Mouse (Mus musculus) cerebellum, adult 8-10 months (tissue): ENCODE results near the gene Gm28845.
A peak's percentile ranks its signal among the peaks of the same experiment; 100 is the strongest.

Experiments
- DNase-seq: peaks from one replicate; pipeline ENCODE4 v3.0.0; 2022

Gm28845 gene

DNA sequence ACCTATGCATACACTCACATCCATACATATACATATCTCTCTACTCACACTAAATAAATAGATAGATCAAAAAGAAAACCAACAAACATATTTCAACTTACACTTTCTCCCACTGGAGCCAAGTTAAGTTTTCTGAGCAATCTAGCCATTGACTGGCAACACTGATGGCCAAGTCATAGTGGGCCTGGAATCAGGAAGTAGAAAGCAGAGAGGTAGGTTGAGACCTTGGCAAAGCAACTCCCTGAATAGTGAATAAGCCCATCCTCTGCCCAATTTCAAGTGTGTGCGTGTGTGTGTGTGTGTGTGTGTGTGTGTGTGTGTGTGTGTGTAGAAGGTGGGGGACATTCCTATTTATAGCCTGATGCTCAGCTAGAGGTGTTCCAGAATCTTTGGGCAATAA, at the start of gene Gm28845:
Gene Gm28845, minus strand, starts transcription at position 121 of the 400 bp plus-strand sequence.
- DNase-seq = no peak

DNA sequence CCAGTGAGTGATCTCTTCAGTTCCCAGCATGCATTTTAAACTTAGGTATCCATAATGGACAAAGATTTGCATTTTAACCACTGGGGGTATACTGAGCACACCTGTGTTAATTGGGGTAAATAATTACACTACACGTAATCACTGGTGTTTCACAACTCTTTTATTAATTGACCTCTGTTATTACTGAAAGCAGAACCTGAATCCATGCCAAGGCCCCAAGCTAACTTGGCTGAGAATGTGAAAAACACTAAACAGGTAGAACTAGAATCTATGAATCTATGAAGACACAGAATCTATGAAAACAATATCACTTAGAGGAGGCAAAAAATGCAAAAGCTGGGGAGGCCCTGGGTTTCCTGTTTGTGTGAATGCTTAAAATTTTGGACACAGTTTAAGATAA, 48.1 kb upstream of the Gm28845 start:
- DNase-seq = no peak

GRCm38 (mm10) chr1:65162210-65162609, 42.9 kb upstream of the Gm28845 start:
- DNase-seq = no peak

DNA sequence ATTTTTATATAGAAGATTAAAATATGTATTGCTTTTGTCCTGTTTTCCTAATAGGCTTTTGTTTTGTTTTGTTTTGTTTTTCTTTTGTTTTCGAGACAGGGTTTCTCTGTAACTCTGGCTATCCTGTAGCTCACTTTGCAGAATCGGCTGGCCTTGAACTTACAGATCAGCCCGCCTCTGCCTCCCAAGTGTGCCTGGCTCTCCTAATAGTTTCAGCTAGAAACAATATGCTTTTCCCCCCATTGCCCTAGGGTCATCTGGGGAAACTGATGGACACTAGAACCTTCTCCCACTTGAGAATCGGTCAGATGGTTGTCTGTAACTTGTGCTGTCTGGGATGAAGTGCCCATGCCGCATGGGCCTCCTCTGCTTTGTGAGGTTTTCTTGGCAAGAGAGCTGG, 36.8 kb upstream of the Gm28845 start:
- DNase-seq = no peak

DNA sequence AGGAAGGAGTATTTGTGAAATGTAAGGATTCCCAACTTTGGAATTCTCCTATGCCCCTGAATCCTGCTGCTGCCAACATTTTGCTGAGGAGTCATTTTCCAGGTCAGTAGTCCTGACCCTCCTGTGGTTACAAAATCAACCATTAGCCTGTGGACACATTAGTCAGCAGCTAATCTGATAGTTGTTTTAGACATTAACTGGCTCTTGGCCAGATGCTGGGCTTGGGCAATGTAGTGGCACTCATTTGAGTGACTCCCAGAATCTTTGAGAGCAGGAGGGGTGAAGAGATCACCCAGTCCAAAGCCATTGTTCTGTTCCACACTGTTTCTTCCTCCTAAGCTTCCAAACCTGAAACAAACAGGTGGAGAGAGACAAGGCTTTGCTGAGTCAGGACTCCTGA, 35.5 kb upstream of the Gm28845 start:
- DNase-seq = no peak

DNA sequence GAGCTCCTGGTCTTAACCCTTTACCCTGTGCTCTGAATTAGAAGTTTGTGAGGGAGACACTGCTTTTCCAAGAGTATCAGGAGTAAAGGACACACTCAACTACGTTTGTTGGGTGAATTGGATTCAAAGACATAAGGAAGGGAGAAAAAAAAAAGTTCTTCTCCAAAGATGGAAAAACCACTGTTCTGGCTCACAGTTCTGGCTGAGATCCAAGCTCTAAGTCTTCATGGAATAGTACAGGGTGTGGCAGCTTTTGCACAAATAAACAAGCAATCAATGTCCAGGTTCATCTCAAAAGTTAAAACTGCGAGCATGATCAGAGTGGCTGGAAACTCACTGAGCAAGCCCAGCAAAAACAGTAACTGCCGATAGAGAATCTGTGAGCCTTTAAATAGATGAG, 28.6 kb upstream of the Gm28845 start:
- no peak for DNase-seq

DNA sequence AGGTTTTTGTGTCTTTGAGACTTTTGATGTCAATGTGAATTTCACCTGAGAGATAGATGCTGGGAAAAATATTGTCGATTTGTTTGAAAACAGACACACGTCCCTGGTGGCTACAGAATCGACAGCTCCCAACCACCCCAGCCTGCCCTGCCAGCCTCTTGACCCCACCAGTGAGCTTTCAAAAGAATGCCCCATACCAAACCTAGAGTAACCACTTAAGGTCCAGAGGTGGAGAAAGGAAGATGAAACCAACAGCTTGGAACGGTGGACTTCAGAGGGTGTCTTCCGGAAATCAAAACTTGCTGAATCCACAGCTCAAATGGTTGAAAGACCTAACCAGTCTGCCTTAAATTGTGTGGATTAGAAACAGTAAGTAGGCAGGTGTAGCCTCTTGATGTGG, 28.0 kb upstream of the Gm28845 start:
- DNase-seq = no peak

GRCm38 (mm10) chr1:65146601-65147000, 27.2 kb upstream of the Gm28845 start:
- no peak for DNase-seq

DNA sequence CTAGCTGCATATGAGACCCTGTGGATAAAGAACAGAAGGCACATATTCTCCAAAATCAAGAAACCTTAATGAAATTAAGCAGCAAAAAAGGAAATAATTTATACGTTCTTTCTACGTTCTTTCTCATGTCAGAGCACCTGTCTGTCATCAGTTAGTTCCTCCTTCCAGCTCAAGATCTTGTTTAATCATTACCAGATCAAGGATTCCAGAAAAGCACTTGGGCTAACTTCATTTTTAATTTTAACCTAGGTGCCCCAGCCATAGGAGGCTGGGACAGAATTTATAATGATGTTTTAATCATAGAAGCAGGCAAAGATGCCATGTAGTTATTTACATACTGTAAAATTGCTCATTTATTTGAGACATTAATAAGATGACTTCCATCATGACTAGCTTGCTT, 25.4 kb upstream of the Gm28845 start:
- DNase-seq = no peak

DNA sequence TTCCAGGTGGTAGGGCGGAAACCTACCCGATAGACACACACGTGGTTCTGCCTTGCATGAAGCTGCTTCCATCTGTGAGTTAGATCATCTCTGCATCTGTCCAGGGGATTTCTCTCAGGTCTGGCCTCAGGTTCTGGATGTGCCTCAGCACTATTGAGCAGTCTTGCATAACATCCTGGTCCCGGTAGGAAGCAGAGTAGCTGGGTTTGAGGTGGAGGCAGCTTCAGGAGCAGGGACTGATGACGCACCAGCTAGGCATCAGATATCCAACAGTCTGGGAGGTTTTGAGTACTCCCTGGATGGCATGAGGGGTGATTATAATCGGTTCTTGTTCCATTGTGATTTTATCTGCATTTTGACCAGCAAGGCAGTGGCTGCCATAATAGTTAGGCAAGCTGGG, 18.2 kb upstream of the Gm28845 start:
- no peak for DNase-seq

DNA sequence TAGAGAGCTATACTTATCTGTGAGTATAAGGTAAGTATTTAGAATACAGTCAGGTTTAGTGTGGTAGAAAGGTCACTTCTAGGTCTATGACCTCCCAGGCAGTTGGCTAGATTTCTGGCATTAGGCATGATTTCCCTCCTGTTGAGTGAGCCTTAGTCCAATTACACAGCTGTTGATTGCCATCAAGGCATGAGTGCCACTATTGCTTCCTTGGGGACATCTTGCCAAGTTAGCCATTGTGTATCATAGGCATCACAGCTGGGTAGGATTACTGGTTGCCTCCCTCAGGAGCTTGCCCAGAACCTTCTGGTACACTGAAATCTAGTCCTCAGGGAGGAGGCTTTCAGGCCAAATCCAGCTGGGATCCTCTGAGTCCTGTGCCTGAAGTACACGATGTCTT, 13.5 kb upstream of the Gm28845 start:
- DNase-seq = no peak

- no peak for DNase-seq
Observed at GRCm38 (mm10) chr1:65131671-65132070, 12.3 kb upstream of the Gm28845 start.

GRCm38 (mm10) chr1:65130226-65130625, 10.9 kb upstream of the Gm28845 start:
- no peak for DNase-seq

DNA sequence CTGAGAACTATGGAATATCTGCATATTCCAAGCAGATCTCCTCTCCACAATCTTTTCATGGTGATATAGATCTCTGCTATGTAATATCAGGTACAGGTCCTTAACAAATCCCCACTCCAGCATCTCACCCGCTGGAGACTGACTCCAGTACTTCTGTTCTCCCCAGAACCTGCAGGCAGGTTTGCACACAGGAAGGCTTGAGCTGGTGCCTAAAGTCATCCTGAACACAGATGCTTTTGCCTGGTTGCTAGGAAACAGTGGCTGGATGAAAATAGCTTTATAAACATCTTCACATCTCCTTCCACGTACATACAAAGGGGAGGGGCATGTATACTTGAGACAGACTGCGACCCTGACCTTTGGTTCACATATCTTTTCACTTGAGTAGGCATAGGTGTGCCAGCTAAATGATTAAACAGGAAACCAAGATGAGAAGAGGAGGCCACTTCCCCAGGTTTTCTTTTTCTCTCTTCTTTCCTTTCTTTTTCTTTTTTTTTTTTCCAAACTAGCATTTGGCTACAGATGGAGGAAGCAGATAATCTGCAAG, 10.3 kb upstream of the Gm28845 start:
- DNase-seq = no peak

DNA sequence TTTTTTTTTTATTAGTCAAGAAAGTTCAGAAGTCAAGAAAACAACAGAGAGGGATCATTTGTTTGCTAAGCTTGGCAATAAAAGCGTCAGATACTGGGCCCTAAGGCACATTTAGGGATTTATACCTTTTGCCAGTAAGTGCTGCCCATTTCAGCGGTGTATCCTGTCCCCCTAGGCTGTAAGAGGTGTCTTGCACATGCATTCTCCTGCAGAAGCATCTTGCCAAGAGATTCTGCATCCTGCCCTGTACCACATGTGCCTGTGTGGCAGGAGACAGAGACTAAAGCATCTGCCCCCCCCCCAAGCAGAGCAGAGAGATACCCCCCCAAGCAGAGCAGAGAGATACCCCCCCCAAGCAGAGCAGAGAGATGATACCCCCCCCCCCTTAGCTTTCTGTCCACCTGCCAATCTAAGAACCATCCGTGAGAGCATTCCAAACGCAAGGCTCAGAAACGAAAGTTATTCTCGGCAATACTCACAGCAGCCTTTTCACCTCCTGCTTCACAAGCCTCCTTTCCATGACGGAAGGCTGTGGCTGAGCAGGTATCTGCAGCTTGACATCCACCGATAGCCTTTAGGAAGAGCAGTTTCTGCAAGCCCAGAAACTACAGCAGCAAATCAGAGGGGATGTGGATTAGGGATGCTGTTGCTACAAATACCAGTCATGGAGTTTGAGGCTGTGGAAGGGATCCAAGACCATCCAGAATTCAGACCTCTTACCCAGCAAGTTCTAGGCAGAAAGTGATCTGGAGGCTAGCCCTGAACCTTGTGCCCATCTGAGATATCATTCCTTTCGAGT, 3.4 kb upstream of the Gm28845 start, which contains the start of gene D630023F18Rik:
Gene D630023F18Rik, minus strand, starts transcription at position 641 of the 799 bp plus-strand sequence.
- no peak for DNase-seq

GRCm38 (mm10) chr1:65118150-65118913, 1.0 kb downstream of the Gm28845 start:
- no peak for DNase-seq

DNA sequence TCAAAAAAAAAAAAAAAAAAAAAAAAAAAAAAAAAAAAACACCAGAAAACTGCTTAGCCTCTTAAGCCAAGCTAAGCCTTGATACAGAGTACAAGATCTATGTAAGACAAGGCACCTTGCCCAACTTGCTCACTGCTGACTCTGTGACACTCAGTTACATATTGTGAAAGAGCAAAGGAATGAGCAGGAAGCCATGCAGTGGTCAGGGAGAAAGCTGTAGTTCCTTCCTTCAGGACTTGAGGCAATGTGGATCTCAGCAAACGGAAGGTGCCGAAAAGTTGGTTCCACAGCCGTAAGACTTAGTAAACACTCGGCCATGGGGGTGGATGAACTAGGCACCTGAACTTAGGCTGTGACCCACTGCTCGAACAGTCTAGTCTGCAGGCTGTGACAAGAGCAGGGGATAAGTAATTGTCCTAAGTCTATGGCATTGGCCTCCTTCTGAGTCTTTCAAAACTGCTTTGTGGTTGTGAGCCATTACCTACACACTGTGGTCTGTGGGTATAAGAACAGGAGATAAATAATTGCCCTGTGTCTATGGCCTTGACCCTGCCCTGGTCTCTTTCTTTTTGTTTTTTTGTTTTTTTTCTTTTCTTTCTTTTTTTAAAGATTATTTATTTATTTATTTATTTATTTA, 5.7 kb downstream of the Gm28845 start:
- DNase-seq = no peak

DNA sequence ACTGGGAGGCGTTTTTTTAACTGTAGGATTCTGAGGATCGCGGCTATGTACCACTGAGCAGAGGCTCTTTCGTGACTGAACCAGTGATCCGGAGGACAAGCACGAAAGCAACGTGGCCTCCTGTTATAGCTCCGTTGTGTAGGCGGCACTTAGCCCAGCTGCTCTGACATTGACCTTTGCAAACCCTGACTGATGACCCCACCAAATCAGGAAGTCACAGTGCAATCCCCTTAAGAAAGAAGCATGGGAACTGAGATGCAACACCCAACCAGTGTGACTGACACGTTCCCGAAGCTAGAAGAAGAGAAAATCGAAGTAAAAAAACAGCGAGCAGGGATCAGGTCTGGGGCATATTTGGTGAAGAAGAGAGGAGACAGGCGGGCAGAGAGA, 6.6 kb downstream of the Gm28845 start:
- no peak for DNase-seq

- DNase-seq = peak; percentile 69
Observed at GRCm38 (mm10) chr1:65112031-65112806, 7.1 kb downstream of the Gm28845 start.

- no peak for DNase-seq
Observed at GRCm38 (mm10) chr1:65109756-65110435, 9.5 kb downstream of the Gm28845 start.

- DNase-seq = no peak
Observed at GRCm38 (mm10) chr1:65109196-65109595, 10.2 kb downstream of the Gm28845 start.

DNA sequence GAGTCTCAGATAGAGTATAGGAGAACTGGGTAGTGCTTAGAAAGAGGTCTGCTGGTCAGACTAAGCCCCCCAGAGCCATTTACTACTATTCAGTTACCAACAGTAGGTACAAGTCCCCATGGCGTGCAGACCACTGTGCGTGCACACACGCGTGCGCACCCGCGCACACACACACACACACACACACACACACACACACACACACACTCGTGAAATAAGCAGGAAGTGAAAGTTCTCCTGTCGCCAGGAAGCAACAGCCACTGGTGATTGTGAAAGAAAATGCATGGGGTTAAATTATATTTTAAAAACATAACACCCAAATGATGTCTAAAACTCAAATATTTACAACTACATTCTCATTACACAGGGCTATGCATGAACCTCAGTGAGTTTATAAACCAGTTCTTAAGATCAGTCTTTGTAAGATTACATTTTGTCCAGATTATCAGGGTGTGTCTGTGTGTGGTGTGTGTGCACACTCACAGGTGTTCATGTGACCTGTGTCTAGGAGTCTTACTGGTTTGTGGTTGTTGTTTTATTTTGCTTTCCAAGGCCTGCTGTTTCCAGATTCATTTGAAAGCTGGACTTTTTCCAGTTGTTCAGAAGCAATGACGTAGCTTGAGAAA, 11.6 kb downstream of the Gm28845 start:
- no peak for DNase-seq
